Mouse (Mus musculus) mouse embryonic stem cell (cell line): ENCODE measurements around the gene Inhbe.

Source experiments
- in situ Hi-C, 2 experiments: fragments of 300-500 bp; cut with MboI; formaldehyde crosslinking; loops; 1 replicate in 1 of 2; 3 replicates in 1 of 2; pipeline ENCODE4 v1.14.3; 2019 to 2020; ENCODE audit warnings: low sequenced_read_pairs in 2 of 2, low pct_unique_long_range_greater_than_20kb in 1 of 2, mixed read lengths in 1 of 2; ENCODE audit not compliant: unreplicated experiment in 1 of 2

The Inhbe gene

DNA sequence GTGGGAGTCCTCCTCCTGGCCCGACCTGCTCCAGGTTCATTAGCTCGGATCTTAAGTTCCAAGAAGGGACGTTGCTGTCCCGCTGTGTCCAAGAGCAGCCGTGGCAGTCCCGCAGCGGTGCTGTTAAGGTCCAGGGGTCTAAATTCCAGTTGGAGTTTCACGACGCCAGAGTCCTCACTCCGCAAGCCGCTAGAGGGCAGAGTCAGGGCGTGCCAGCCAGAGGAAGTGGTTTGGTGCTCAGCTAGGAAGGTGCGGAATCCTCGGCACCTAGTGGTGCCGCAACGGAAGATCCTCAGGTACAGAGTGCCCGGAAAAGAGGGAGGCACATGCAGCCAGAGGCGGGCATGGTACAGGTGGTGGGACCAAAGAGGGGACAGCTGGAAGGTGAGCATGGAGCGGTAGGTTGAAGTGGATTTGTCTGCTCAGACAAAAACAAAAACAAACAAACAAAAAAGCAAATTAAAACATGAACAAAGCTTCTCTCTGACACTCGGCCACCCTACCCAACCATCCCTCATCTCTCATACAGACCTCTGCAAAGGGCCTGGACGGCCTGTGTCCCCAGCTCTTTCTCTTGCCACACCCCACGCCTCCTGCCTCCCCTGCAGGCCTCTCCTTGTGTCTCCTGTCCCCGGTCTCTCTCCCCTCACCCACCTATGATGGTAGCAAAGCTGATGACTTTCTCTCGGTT, 3.5 kb downstream of the Inhbe start:
- in situ Hi-C loops: no loop called here

DNA sequence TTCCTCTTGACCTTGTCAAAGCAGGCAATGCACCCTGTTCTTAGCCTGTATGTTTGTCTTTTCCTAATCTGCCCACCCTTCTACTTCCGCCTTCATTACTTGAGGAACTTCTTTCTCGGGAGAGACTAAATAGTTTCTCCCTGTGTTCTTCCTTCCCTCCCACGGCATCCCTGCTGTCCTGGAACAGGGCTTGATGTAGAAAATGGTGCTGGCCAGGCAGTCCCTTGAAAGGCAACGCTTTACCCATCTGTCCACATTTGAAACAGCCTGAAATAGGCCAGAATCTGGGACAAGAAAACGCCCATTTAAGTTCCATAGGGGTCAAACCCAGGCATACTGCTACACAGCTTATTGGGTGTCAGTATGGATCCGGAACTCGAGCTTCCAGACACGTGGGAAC, 4.4 kb downstream of the Inhbe start:
- in situ Hi-C loops: no loop called here

DNA sequence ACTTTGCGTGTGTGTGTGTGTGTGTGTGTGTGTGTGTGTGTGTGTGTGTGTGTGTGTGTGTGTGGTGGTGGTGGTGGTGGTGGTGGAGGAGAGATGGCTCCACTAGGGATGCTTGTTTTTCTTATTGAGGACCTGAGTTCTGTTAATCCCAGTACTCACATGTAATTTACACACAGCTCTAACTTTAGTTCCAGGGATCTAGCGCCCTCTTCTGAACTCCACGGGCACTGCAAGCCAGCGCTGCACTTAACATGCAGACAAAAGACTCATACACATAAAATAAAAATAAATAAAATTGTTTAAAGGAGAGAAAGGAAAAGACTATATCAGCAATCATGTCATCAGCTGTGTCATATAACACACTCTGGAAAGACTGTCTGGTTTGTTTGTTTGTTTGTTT, 5.3 kb downstream of the Inhbe start:
- in situ Hi-C loops: no loop called here

DNA sequence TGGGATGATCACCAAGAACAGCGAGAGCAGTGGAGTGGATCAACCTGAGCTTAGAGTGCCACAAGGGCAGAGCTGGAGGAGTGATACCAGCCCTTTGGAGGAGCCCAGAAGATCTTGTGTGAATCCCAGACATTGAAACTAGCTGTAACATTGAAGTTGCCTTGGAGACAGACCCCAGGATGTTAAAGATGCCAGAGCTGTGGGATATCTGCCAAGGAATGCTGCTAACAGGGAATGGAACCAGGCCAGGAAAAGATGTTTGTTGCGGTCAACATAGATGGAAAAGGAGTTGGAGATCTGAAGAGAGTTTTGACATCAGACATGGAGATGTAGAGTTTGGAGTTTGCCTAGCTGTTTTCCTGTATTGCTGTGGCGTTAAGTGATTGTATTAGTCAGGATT, 8.0 kb downstream of the Inhbe start:
- in situ Hi-C loops: no loop called here

DNA sequence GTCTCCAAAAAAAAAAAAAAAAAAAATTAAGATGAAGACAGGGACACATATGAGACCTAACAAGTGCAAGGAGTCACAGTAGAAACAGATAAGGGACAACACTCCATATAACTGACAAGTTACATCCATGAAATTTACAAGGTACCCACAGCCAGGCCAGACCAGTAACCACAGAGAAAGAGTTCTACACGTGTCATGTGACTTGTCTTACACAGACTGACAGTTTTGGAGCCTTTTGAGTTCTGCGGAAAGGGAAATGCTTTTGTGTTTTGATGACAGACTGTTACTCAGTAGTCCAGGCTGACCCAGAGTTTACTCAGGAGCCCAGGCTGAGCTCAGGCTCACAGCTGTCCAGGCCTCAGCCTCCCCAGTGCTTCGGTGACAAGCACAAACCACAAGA, 11.2 kb downstream of the Inhbe start:
- in situ Hi-C loops: no loop called here

DNA sequence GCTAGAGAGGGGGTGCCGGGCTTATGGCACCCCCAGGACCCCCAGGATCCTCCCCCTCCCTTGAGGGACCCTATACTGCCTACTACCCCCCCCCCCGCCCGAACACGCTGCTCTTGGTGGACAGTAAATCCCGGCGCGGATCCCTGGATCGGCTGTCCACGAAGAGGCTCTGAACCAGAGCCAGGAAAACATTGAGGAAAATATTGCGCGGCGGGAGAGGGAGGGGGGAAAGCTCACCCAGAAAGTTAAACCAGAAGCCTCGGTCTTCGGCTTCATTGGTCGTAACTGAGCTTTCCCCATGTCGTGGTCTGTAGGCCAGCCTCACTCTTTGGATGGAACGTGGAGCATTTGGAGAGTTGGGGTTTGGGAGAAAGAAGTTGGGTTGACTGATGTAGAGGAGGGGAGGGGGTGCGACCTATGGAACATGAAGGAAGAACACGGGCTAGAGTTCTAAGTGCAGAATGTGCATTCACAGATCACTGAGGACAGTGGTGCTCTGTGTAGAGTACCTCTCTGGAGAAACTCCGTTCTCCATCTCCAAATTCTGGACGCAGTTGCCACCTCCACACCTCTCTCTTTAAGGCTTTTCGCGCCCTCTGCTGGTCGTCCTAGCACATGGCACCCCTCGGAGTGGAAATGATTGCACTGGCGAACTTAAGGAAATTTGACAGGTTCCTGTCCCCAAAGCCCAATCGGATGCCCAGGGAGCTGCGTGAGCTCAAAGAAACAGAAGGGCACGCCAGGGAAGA, 12.1 kb downstream of the Inhbe start, which contains the start of gene Gli1:
Gene Gli1, minus strand, starts transcription at position 84 of the 749 bp plus-strand sequence.
- in situ Hi-C loops: no loop called here

DNA sequence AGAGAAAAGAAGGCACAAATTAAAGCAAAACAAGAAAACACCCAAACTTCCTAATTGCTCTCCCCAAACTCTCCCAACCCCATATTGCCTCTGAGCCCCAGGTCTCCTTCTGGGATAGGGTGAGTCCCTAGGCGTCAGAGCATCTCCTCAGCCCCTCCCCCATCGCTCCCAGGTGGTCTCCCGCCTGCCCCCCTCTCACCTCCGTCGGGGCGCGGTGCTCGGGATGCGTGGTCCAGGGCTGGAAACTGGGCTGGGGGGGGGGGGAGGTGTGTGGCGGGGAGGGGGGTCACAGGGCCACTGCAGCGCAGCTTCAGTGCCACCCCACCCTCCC, 12.9 kb downstream of the Inhbe start:
- in situ Hi-C loops: no loop called here

DNA sequence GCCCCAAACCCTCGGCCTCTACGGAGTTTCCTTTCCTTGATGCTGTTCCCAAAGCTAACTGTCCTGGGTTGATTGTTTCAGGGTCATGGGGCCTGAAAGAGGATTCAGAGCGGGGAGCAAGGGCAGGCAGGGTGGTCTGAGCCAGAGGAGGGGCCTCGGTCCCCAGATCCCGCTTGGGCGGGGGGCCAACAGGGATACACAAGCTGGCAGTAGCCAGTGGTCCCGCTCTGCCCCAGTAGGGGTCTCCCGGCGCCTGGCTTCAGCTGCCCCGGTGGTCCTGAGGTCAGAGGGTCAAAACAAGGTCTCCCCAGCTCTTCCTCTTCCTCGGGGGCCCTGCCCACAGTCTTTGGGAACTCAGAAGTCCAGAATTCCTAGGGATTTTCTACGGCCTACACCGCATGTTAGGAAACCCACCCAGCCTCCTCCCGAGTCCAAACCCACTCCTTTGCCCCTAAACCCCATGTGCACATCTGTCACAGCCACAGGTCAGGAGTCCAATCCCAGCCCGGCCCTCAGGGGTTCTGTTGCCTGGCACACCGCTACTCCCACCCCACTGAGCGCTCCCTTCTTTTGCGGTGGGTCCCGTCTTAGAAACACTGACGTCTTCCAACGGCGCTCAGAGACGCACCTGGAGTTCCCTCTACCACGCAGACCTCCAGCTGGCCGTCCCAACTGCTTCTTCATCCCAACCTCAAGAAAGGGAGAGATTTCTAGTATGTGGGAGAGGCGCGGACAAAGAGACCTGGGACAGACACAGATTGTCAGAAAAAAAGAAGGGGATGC, 13.4 kb downstream of the Inhbe start:
- in situ Hi-C loops: no loop called here

DNA sequence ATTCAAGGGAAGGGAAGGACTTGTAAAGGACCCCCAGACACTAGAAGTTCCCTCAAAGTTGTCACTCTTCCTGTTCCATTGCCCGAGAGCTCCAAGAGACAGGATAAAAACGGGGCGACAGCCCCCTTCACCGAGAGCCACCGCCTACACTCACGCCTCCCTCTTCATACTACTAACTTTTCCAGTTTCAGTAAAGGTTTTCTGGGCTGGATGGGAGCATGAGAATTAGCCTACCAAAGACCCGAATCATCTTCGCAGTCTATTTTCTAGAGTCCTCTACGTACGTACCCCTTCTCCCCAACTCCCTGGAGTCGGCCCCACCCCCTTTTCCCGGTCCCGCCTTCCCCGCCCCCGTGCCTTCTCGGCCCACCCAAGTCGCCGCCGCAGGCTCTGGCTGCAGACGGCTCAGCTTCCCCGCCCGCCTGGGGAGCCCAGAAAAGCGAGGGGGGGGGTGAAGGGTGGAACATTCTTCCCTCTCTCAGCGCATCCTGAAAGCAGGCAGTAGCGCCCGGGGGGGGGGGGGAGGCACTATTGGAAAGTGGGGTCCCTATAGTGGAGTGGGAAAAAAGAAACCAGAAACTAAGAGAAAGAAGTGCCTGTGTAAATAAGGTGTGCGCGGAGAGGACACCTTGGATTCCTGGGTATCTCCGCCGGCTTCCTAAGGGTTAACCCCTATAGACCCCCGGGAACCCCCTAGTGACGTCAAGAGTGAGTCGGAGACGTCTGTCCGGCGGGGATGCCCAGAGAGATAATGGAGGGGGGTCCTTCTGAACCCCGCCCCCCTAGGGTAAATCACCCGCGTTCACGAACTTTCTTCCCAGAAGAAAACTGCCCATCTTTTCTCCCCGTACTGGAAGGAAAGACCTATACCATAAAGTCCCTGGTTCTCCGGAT, 14.3 kb downstream of the Inhbe start:
- in situ Hi-C loops: loop anchor here (5.0 to 10.0 kb wide), 2 partner anchors 163 to 215 kb away; partner anchors contain the start of gene Os9 (in 1 of the 2)

DNA sequence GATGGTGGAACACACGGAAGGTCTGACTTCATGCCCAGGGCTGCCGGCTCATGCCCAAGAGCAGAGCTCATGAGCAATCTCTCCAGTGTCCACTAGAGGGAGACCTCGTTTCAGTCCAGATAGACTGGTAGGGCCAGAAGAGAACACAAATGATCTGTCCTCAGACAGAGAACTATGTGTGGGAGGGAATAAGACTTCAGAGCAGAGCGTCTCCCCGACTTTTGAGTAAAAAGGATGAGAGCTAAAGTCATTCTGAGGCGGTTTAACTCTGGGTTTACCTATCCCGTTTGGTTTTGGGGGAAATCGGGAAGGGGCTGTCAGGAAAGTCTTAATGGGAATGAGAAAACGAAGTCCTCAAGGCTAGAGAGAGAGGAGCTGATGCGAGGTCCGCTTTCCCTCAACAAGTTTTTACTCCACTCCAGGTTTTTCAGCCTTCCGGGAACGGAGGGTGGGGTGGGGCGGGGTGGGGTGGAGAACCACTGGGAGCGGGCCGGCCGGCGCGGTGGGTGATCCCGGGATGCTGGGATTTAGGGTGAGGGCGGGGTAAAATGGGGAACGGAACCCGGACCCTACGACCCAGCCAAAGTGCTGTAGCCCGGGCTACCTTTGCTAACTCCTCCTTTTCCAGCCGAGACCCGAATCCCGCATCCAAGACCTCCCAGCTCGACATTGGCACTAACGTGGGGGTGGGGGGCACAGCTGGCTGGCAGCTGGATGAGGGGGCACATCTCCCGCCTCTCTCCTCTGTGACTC, 15.1 kb downstream of the Inhbe start:
- in situ Hi-C loops: loop anchor here (5.0 to 10.0 kb wide), 2 partner anchors 162 to 214 kb away; partner anchors contain the start of gene Os9 (in 1 of the 2)

DNA sequence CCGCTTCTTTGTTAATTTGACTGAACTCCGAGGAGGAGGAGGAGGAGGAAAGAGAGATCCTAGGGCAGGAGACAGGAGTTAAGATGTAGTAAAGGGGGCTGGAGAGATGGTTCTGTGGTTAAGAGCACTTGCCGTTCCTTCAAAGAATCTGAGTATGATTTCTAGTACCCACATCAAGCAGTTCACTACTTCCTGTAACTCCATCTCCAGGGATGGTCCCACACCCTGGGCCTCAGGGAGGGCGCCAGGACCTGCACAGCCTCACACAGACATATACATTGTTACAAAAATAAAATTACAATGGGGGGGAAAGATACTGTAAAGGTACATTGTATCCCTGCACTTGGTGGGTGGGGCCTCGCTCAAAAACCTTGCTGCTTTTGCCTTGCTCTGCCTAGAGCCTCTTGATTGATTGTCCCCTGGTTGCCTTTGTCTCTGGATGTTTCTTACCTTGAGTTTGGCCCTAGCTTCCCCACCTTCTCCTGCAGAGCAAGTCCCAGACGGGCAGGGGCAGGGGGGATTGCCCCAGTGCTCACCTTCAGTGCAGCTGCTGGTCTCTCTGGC, 16.6 kb downstream of the Inhbe start:
- in situ Hi-C loops: loop anchor here (5.0 to 10.0 kb wide), 2 partner anchors 160 to 213 kb away; partner anchors contain the start of gene Os9 (in 1 of the 2)

DNA sequence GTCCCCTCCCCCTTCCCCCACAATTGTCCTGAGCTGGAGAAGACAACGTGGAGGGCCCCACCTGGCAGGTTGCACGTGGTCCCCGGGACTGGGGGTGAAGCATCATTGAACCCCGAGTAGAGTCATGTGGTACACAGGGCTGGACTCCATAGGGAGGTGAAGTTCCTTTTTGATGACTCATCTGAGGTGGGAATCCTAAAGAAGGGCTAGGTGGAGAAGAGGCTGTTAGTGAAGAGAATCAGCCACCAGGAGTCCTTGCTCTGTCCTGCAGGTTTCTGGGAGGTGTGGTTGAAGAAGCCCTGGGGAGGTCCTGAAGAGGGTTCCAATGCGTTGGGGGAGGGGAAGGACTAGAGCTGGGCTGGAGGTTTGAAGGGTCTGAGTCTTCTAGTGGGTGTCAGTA, 17.3 kb downstream of the Inhbe start:
- in situ Hi-C loops: loop anchor here (5.0 to 10.0 kb wide), 2 partner anchors 160 to 212 kb away; partner anchors contain the start of gene Os9 (in 1 of the 2)

DNA sequence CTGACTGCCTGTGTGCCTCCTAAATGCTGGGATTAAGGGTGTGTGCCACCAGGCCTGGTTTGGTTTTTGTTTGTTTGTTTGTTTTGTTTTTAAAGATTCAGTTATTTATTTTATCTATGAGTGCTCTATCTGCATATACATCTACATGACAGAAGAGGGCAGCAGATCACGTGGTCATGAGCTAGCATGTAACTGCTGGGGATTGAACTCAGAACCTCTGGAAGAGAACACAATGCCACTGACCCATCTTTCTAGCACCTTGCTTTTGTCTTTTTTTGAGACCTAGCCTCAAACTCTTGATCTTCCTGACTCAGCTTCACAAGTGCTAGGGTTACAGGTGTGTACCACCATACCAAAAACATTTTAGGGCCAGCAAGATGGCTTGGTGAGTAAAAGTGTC, 18.9 kb downstream of the Inhbe start:
- in situ Hi-C loops: loop anchor here (5.0 to 10.0 kb wide), 2 partner anchors 158 to 210 kb away; partner anchors contain the start of gene Os9 (in 1 of the 2)

DNA sequence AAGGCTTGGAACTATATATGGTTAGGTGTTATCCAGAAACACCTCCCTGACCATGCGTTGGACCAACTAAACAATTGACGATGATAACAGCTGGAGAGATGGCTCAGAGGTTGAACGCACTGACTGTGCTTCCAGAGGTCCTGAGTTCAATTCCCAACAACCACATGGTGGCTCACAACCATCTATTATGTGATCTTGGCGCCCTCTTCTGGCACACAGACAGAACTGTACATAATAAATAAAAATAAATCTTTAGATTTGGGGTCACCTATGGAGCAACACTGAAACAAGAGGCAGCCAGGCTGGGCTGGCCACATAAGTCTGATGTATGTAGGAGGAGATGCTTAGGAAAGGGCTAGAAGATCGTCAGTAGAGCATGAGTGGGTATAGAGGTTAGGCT, 21.1 kb downstream of the Inhbe start:
- in situ Hi-C loops: loop anchor here in 1 of 2 experiments (5.0 to 10.0 kb wide), 2 partner anchors 161 to 208 kb away; partner anchors contain the start of gene Os9

DNA sequence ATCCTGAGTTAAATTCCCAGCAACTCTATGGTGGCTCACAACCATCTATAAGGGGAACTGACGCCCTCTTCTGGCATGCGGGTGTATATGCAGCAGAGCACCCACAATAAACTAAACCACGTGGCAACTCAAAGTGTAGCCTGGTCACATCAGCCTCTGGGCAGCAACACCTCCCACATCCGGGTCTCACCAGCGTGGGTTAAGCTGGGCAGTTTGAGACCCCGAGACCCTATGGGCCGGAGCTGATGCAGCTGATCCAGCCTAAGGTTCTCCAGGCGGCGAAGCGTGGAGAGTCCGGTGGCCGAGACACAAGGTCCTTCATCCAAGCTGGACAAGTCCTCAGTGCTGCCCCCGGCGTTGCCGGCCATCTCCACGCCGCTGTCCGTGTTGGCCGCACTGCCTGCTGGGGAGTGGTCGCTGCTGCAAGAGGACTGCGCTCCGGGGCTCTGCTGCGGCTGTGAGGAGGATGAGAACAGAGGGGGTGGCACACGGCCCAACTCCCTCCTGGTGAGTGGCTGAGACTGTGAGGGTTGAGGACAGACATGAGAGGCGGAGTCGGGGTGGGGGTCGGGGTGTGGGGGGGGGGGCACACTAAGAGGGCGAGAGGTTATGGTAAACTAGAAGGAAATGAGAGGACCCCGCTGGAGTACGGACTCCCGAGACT, 21.9 kb downstream of the Inhbe start:
- in situ Hi-C loops: loop anchor here in 1 of 2 experiments (5.0 to 10.0 kb wide), 2 partner anchors 160 to 208 kb away; partner anchors contain the start of gene Os9

DNA sequence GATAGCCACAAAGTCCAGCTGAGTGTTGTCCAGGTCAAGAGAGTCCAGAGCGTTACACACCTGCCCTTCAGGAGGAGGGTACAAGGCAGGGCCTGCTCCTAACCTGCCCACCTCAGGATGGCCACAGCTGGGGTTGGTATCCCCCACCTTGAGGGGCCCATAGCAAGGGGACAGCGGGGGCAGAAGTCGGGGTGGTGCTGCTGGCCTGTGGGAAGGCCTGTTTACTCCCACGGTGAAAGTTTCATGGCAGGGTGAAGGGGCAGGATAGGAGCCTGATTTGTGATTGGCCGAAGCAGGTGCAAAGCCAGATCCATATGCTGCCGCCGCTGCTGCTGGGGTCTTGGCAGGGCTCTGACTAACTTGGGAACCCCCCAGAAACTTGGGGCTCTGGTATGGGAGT, 24.0 kb downstream of the Inhbe start:
- in situ Hi-C loops: loop anchor here in 1 of 2 experiments (5.0 to 10.0 kb wide), 2 partner anchors 158 to 205 kb away; partner anchors contain the start of gene Os9
